Mouse (Mus musculus) kidney, embryonic 15.5 days (tissue): ENCODE data around the gene Vax2. TPM values are rescaled to one million over a fixed set of nuclear protein-coding genes. Genes with fewer than 3 reads are reported as not detected.

ENCODE experiments used
- ATAC-seq: fragments of 200-750 bp; cut with Nextera tagmentation; replicated peaks from 2 replicates; pipeline ENCODE4 v1.8.0; 2017; ENCODE audit warnings: moderate TSS enrichment; ENCODE audit not compliant: low FRiP score
- H3K27ac ChIP-seq: fragments of 300-500 bp; sonication (generic); 2 replicates; pipeline ENCODE4 v1.5.1; 2015; ENCODE audit warnings: mild to moderate bottlenecking, inconsistent platforms
- H3K27me3 ChIP-seq: fragments of 300-500 bp; sonication (generic); 2 replicates; pipeline ENCODE4 v1.6.1; 2015; ENCODE audit warnings: inconsistent platforms
- H3K36me3 ChIP-seq: fragments of 300-500 bp; sonication (generic); 2 replicates; pipeline ENCODE4 v1.6.1; 2015; ENCODE audit warnings: inconsistent platforms
- H3K4me1 ChIP-seq: fragments of 300-500 bp; sonication (generic); 2 replicates; pipeline ENCODE4 v1.6.1; 2015; ENCODE audit warnings: inconsistent platforms
- H3K4me2 ChIP-seq: fragments of 300-500 bp; sonication (generic); 2 replicates; pipeline ENCODE4 v1.6.1; 2015; ENCODE audit warnings: moderate library complexity, mild to moderate bottlenecking, inconsistent platforms
- H3K4me3 ChIP-seq: fragments of 300-500 bp; sonication (generic); replicated peaks from 2 replicates; pipeline ENCODE4 v1.5.1; 2015; ENCODE audit warnings: mild to moderate bottlenecking, inconsistent platforms
- H3K9ac ChIP-seq: fragments of 300-500 bp; sonication (generic); 2 replicates; pipeline ENCODE4 v1.6.1; 2015; ENCODE audit warnings: mild to moderate bottlenecking, inconsistent platforms
- H3K9me3 ChIP-seq: fragments of 300-500 bp; sonication (generic); replicated peaks from 2 replicates; pipeline ENCODE4 v1.6.1; 2016; ENCODE audit warnings: inconsistent platforms
- WGBS: fragments of 180-500 bp; shearing (Covaris S2); methylation state at CpG from one replicate; pipeline ENCODE4 v1.1.7; 2015; ENCODE audit warnings: mixed read lengths; 5-methylcytosine and 5-hydroxymethylcytosine counted together
- polyA plus RNA-seq: library from polyadenylated mRNA; unstranded; fragments of >200 nt; fragmentation: Nextera tagmentation; extraction: Ambion mirVana; gene quantifications from 2 replicates; pipeline ENCODE4 v1.2.1, GENCODE M21; 2015

Gene Vax2
- polyA plus RNA-seq, 1 experiment from 2014 or later = not detected

DNA sequence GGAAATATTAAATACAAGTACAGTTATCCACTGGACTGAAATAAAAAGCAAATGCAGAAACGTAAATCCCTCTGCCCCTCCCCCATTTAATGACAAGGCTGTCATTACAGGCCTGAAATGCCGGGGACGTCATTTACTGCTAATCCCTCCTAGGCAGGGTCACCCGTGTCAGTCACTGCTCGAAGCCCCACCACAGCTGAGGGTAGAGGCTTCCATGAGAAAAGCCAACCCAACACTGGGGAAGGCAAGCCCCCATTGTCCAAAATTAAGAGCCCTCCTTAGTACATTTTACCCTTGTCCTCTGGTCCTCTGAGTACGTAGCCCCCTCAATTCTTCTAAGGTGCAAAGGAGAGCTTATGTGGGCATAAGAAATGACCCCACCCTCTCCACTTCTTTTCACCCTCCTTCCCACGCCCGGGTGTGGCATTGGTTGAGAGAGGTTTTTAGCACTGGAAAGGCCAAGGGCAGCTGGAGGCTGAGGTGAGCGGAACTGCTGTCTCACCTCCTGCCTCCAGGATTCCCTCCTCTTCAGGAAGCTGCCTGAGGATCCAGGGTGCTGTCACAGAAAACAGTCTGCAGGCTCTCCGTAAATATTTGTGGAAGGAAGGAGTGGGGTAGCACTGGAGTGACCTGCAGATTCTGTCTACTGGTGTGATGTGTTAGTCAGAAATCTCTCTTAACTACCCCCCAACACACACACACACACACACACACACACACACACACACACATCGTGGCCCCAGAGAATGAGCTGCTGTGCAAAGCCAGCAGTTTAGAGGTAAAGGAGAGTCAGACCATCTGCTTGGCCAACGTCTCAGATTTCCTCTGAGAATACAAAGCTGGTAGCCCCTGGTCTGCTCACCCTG is 2.4 kb downstream of the Vax2 start:
- H3K36me3 ChIP-seq = no peaks in the 10 kb centered on the region
- H3K9me3 ChIP-seq = no peaks in the 10 kb centered on the region
- H3K9ac ChIP-seq = no peak overlapping the region
- H3K4me2 ChIP-seq = no peak overlapping the region
- H3K27me3 ChIP-seq = peaks cover 99% of the 10 kb centered on the region
- ATAC-seq = no peak
- 2% methylated on average over 12 of the region's 12 CpGs for WGBS
- no peak overlapping the region for H3K4me3 ChIP-seq
- peaks cover 39% of the 10 kb centered on the region for H3K4me1 ChIP-seq
- no peak overlapping the region for H3K27ac ChIP-seq

- H3K27me3 ChIP-seq = peaks cover 99% of the 10 kb centered on the region
- peaks cover 39% of the 10 kb centered on the region for H3K4me1 ChIP-seq
- ATAC-seq = no peak
- no peak overlapping the region for H3K27ac ChIP-seq
- 1% methylated on average over 34 of the region's 34 CpGs for WGBS
- no peaks in the 10 kb centered on the region for H3K9me3 ChIP-seq
- peak overlapping the region; percentile 4 for H3K4me3 ChIP-seq
- no peaks in the 10 kb centered on the region for H3K36me3 ChIP-seq
- H3K4me2 ChIP-seq = no peak overlapping the region
- H3K9ac ChIP-seq = no peak overlapping the region
Observed at GRCm38 (mm10) chr6:83714221-83715123, 3.4 kb downstream of the Vax2 start.

DNA sequence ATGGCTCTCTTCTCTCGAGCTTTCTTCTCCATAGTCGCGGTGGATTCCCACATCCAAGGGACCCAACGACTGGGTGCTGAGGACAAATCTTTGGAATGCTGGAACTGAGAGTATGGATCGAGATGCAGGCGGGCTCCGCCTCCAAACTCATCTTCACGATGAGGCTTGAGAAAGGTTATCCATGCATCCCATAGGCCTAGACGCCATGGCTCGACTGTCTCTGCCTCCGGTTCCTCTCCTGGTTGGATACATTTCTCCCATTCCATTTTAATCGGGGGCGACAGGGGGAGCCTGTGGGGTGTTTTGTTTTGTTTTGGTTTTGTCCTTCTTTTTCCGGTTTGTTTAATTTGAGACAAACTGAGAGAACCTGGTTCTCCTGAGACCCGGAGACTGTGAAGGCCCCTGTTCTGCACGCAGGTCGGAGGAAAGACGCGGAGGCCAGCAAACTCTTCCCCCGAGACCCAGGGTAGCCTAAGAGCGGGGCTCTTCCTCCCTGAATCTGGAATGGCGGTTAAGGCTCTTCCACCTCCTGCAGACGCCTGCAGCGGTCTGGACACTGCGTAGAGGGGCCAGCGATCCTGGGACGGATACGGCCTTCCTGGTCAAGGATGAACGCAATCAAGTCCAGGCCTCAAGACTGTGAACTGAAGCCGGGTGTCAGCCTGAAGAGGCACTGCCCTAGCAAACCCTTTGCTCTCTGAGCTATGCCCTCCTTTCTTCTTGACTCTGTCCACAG is 4.6 kb downstream of the Vax2 start:
- Histone ChIP-seq H3K4me1 (peaks cover 34% of the 10 kb centered on the region), H3K27ac (no peak overlapping the region), H3K4me3 (peak overlapping the region; percentile 4; the same call in 1 of the 2 replicates), H3K4me2 (0 out of 2 replicates have a peak overlapping the region, but pooled peaks have one; percentile 15), H3K9ac (no peak overlapping the region), H3K36me3 (no peaks in the 10 kb centered on the region), H3K9me3 (no peaks in the 10 kb centered on the region), H3K27me3 (peaks cover 99% of the 10 kb centered on the region)
- ATAC-seq = no peak
- 2% methylated on average over 30 of the region's 30 CpGs for WGBS

DNA sequence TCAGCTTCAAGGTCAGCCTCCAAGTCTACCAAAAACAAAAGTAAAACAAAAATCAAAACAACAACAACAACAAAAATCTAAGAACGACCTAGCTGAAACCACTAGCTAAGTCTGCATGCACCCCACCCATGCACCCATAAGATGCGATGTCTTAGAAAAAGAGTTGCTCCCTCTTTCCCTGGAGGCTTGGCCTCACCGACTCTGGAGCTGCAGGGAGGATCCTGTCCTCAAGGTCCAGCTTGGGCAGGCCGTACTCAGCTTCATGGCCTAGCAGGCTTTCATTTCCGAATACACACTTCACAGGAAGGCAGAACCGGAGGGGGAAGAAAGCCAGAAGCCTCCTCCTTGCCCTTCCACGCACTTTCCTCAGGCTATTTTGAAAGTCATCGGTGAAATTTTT is 6.0 kb downstream of the Vax2 start:
- Histone ChIP-seq H3K4me3 (no peak overlapping the region), H3K27me3 (peaks cover 99% of the 10 kb centered on the region), H3K9me3 (no peaks in the 10 kb centered on the region), H3K4me2 (no peak overlapping the region), H3K36me3 (no peaks in the 10 kb centered on the region), H3K4me1 (peaks cover 20% of the 10 kb centered on the region), H3K27ac (no peak overlapping the region), H3K9ac (no peak overlapping the region)
- ATAC-seq = no peak
- WGBS = under 1% methylated on average over 8 of the region's 8 CpGs

DNA sequence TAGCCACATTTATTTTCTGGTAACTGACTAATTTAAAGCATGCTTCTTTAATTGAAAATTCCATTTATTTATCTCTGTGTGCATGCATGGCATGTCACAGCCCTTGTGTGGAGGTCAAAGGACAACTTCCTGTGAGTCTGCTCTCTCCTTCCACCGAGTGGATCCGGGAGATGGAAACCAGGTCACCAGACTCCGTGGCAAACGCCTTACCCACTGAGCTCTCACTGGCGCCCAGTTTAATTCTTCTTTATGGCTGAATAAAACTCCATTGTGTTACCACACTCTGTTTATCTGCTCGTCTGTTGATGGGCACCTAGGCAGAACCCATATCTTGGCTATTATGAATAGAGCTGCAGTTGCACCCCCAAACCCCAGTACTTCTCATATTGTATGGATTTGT is 11.5 kb downstream of the Vax2 start:
- 12% methylated on average over 6 of the region's 6 CpGs for WGBS
- no peaks in the 10 kb centered on the region for H3K9me3 ChIP-seq
- no peaks in the 10 kb centered on the region for H3K4me1 ChIP-seq
- no peak overlapping the region for H3K9ac ChIP-seq
- no peak for ATAC-seq
- no peaks in the 10 kb centered on the region for H3K36me3 ChIP-seq
- H3K4me3 ChIP-seq = no peak overlapping the region
- peaks cover 95% of the 10 kb centered on the region for H3K27me3 ChIP-seq
- no peak overlapping the region for H3K4me2 ChIP-seq
- no peak overlapping the region for H3K27ac ChIP-seq

GRCm38 (mm10) chr6:83727178-83727577 is 16.1 kb downstream of the Vax2 start:
- 48% methylated on average over 4 of the region's 4 CpGs for WGBS
- Histone ChIP-seq H3K9ac (no peak overlapping the region), H3K4me3 (no peak overlapping the region), H3K4me1 (no peaks in the 10 kb centered on the region), H3K27ac (no peak overlapping the region), H3K9me3 (no peaks in the 10 kb centered on the region), H3K36me3 (no peaks in the 10 kb centered on the region), H3K27me3 (peaks cover 81% of the 10 kb centered on the region), H3K4me2 (no peak overlapping the region)
- ATAC-seq = no peak

DNA sequence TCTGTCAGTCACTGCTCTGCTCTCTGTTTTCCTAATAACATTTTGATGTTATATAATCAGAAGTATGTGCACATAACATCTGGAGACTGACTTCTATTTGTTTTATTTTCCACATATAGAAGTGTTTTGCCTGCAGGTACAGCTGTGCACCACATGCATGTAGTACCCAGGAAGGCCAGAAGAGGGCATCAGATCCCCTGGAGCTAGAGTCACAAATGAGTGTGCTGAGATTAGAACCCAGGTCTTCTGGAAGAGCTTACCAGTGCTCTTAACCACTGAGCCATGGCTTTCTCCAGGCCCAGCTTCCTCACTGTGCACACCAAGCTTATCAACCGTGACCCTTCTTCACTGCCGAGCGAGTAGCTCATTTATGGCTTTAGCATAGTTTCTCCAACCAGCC is 17.4 kb downstream of the Vax2 start:
- Histone ChIP-seq H3K9ac (no peak overlapping the region), H3K27me3 (peaks cover 78% of the 10 kb centered on the region), H3K4me2 (no peak overlapping the region), H3K9me3 (no peaks in the 10 kb centered on the region), H3K36me3 (no peaks in the 10 kb centered on the region), H3K4me3 (no peak overlapping the region), H3K27ac (no peak overlapping the region), H3K4me1 (no peaks in the 10 kb centered on the region)
- WGBS = 65% methylated on average over 3 of the region's 3 CpGs
- ATAC-seq = no peak

- no peaks in the 10 kb centered on the region; the same call in 1 of the 2 replicates for H3K9me3 ChIP-seq
- no peak overlapping the region for H3K4me3 ChIP-seq
- H3K36me3 ChIP-seq = no peaks in the 10 kb centered on the region
- H3K27ac ChIP-seq = no peak overlapping the region
- H3K9ac ChIP-seq = no peak overlapping the region
- peaks cover 68% of the 10 kb centered on the region for H3K27me3 ChIP-seq
- 60% methylated on average over 14 of the region's 14 CpGs for WGBS
- no peak overlapping the region for H3K4me2 ChIP-seq
- H3K4me1 ChIP-seq = no peaks in the 10 kb centered on the region
- ATAC-seq = no peak
Observed at GRCm38 (mm10) chr6:83729350-83729970, 18.4 kb downstream of the Vax2 start.

GRCm38 (mm10) chr6:83731128-83731527 is 20.1 kb downstream of the Vax2 start:
- no peak overlapping the region for H3K4me2 ChIP-seq
- no peaks in the 10 kb centered on the region for H3K4me1 ChIP-seq
- no peak overlapping the region for H3K9ac ChIP-seq
- ATAC-seq = no peak
- no peaks in the 10 kb centered on the region for H3K36me3 ChIP-seq
- H3K27ac ChIP-seq = no peak overlapping the region
- no peaks in the 10 kb centered on the region; the same call in 1 of the 2 replicates for H3K9me3 ChIP-seq
- peaks cover 62% of the 10 kb centered on the region for H3K27me3 ChIP-seq
- H3K4me3 ChIP-seq = no peak overlapping the region
- WGBS = 28% methylated on average over 5 of the region's 5 CpGs

DNA sequence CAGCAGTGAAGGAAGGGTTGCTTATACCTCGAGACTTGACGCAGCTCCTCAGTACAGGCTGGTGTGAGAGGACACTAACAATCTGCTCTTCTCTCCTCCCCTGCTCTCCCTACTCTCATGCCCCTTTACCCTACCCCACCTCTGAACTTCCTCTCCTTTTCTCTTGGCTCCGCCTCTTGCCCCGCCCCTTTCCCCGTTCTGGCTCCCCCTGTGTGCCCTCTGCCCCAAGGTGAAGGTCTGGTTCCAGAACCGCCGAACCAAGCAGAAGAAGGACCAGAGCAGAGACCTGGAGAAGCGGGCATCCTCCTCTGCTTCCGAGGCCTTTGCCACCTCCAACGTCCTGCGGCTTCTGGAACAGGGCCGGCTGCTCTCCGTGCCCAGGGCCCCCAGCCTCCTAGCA is 26.2 kb downstream of the Vax2 start:
- H3K27ac ChIP-seq = no peak overlapping the region
- H3K27me3 ChIP-seq = peaks cover 37% of the 10 kb centered on the region
- H3K36me3 ChIP-seq = no peaks in the 10 kb centered on the region
- H3K9ac ChIP-seq = no peak overlapping the region
- no peak overlapping the region for H3K4me2 ChIP-seq
- no peak overlapping the region for H3K4me3 ChIP-seq
- 26% methylated on average over 13 of the region's 13 CpGs for WGBS
- H3K9me3 ChIP-seq = no peaks in the 10 kb centered on the region; the same call in 1 of the 2 replicates
- no peak for ATAC-seq
- H3K4me1 ChIP-seq = peaks cover 8% of the 10 kb centered on the region; the same call in 1 of the 2 replicates

DNA sequence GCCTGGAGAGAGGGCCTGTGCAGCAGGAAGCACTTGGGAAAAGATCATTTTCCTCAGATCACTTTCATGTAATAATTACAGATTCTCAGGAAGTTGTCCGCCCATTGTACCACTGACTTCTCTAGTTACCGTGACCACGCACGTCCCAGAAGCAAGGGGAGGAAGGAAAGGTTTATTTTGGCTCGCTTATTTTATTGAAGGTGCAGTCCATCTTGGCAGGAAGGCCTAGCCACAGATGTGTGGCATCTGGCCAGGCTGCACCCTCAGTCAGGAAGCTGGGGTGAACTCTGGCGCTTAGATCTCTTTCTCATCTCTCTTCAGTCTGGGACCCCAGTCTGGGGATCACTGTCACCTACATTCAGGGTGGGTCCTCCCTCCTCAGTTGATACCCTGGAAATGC is 27.5 kb downstream of the Vax2 start:
- peaks cover 37% of the 10 kb centered on the region for H3K27me3 ChIP-seq
- H3K27ac ChIP-seq = no peak overlapping the region
- ATAC-seq = no peak
- no peak overlapping the region for H3K9ac ChIP-seq
- 30% methylated on average over 6 of the region's 6 CpGs for WGBS
- H3K4me2 ChIP-seq = no peak overlapping the region
- no peaks in the 10 kb centered on the region for H3K36me3 ChIP-seq
- no peaks in the 10 kb centered on the region; the same call in 1 of the 2 replicates for H3K9me3 ChIP-seq
- no peak overlapping the region for H3K4me3 ChIP-seq
- H3K4me1 ChIP-seq = peaks cover 8% of the 10 kb centered on the region; the same call in 1 of the 2 replicates
